Mouse (Mus musculus): ENCODE results near the gene Pou3f1.

The Pou3f1 gene

DNA sequence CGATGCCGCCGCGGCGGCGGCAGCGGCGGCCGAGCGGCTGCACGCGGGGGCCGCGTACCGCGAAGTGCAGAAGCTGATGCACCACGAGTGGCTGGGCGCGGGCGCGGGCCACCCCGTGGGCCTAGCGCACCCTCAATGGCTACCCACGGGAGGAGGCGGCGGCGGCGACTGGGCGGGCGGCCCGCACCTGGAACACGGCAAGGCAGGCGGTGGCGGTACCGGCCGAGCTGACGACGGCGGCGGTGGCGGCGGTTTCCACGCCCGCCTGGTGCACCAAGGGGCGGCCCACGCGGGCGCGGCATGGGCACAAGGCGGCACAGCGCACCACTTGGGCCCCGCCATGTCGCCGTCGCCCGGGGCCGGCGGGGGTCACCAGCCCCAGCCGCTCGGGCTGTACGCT, 1.2 kb downstream of the Pou3f1 start:
- DNase-seq (ENCODE audit: low spot score in 2 of 2), result no peak

DNA sequence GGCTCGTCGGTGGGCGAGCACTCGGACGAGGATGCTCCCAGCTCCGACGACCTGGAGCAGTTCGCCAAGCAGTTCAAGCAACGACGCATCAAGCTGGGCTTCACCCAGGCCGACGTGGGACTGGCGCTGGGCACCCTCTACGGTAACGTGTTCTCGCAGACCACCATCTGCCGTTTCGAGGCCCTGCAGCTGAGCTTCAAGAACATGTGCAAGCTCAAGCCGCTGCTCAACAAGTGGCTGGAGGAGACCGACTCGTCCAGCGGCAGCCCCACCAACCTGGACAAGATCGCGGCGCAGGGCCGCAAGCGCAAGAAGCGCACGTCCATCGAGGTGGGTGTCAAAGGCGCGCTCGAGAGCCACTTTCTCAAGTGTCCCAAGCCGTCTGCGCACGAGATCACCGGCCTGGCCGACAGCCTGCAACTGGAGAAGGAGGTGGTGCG, 1.8 kb downstream of the Pou3f1 start:
- DNase-seq (ENCODE audit: low spot score in 2 of 2), result peak in 1 of 2 experiments; percentile 26

DNA sequence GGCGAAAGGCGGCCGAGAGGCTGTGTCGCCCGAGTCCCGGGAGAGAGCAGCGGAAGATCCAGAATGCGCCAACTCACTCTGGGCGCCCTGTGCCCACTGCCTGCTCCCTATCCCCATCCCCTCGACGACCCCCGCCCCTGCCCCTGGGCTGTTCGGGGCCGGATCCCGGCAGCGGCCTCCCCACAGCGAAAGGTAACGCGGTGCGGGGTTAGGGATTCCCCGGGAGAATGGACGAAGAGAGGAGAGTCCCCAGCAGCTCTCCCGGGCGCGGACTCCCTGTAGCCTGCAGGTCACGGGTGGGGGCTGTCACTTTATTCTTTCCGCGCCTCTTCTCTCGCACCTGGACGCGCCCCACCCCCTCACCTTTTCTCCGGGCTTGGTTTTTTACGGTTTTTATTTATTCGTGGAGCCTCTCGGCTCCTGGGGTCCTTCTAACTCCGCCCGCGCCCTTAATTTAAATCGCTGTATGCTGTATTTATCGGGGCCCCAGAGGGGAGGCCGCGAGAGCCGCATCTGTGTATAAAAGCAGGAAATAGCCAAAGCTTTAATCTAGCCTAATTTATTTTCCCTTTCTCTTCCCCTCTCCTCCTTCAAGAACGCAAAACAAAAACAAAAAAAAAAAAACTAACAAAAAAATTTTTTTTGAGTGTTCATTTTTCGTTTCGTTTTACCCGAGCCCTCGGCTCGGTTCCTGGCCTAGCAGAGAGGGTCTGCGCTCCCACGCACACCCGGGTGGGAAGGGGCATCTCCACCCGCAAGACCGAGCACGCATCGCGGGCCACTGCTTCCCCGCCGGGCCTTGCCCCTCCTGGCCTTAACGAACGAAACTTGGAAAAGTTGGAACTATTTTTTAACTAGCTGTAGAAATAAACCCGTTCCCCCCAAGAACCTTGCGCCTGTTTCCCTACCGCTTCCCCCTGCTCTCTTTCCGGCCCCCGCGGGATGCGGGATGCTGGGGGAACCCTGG, 2.9 kb downstream of the Pou3f1 start:
- no peak for DNase-seq (ENCODE audit: low spot score in 2 of 2)

DNA sequence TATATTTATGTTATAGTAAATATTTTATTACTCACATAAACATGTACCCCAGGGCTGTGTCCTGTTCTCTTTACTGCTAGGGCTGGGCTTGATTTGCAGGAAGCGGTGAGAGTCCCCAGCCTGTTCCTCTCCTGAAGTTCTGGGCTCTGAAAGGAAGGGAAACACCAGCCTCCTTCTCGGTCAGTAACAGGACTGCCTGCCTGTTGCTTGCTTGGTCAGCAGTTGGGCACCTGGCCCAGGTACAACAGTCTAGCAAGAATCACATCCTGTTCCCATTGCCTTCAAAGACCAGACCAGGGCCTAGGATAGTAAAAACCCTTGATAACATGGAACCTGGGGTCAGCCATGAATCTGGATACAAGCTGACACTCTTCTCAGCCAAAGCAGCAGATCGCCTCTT, 4.0 kb downstream of the Pou3f1 start:
- DNase-seq (ENCODE audit: low spot score in 2 of 2), result no peak

DNA sequence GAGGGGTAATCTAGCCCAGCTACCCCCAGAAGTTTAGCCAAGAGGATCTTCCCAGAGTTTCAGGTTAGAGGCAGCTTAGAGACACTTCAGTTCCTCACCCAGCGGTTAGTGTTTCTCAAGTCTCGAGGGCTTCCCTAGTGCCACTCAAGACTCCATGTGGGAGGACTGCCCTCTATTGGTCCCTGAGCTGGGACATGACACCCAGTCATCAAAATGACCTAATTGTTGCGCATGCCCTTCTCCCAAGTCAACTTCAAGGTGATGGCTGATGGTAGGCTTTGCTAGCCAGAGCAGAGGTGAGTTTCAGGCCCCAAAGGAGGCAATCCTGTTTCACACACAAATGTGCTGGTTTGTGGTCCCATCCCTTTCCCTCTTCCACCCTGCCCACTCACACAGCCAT, 6.4 kb downstream of the Pou3f1 start:
- peak in 1 of 2 experiments; percentile 22 for DNase-seq (ENCODE audit: low spot score in 2 of 2)

DNA sequence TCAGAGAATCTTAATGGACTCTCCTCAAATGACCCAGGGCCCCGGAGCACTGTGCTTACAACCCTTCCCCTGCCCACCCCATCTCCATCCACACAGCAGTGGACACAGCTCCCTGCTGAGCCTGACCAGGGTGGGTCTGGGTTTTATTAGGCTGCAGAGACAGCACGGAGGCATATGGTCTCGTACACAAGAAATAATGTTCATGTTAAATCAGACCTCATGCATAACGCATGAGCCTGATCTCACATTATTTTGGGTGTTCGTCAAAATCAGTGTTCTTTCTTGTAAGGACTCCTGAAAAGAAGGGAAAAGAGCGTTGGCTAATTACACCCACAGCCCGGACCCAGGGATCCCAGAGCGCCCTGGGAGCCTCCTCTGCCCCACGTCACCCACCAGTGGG, 7.6 kb downstream of the Pou3f1 start:
- DNase-seq (ENCODE audit: low spot score in 2 of 2), result peak in 1 of 2 experiments; percentile 20

DNA sequence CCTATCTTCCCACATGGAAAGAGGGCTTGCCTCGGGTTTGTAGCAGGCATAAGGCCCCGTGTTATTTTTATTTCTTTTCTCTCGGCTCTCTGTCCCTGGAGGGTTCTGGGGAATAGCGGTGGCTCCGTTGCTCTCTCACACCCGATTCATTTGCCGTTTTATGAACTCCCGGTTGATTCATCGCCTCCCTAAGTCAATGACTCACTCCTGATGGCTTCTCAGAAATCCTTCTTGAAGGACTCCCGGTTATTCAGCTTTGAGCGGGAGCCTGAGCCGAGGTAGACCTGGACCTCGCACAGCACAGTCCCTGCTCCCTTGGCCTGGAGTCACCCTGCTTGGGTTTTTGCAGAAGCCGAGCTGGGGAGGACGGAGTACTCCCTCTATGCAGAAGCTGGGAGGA, 8.0 kb downstream of the Pou3f1 start:
- no peak for DNase-seq (ENCODE audit: low spot score in 2 of 2)

DNA sequence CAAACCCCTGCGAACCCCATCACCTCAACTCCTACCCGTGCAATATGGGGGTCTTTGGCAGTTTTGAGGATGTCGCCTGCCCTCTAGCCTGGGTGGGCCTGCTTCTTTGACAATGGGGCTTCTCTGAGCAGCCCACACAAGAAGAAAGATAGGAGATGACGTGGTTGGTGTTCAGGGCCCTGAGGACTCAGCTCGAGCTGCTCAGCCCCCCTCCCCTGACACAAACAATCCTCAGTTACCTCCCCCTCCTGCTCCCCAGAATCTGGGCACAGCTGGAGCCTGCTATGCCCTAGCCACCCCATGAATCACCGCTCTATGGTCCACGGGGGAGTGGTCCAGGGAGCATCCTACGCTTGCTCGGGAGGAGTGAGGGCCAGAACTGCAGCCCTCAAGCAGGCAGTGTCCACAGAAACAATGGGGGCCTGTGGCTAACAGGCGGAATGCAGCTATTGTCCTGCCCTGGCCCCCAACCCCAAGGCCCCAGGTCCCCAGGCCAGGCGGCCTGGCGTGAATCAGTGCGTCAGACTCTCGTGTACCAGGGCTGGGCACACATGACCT, 10.9 kb downstream of the Pou3f1 start:
- no peak for DNase-seq (ENCODE audit: low spot score in 2 of 2)

DNA sequence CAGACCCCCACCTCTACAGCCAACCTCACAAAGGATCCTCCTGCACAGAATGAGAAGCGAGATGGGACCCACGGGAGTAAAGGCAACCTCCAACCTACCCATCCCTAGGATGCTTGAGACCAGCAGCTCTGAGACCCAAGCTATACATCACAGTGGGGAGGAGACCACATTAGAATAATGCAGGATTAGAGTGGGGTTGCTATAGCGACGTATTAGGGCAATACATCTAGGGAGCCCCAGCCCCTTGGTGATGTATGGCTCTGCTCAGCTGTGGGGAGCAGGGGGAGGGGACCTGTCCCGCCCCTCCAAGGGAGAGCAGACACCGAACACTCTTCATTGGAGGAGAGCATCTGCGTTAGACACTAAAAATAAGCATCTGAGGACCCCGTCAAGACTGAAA, 11.5 kb downstream of the Pou3f1 start:
- no peak for DNase-seq (ENCODE audit: low spot score in 2 of 2)

DNA sequence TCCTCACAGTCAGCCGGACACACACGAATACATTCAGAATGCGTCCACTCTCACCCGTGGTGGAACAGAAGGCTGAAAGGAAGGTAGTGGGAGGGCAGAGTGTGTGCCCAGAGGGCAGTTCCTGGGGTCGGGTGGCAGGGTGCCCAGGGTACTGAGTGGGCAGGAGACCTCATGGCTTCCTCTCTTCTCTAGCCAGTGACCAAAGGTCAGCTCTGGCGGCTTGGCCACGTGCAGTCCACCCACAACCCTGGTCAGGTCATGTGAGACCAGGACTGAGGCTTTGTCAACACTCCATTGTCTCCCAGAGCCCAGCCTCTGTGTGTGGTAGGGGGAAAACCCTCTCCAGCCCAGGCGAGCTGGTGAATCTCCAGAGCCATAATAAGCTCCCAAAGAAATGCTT, 13.6 kb downstream of the Pou3f1 start:
- no peak for DNase-seq (ENCODE audit: low spot score in 2 of 2)

DNA sequence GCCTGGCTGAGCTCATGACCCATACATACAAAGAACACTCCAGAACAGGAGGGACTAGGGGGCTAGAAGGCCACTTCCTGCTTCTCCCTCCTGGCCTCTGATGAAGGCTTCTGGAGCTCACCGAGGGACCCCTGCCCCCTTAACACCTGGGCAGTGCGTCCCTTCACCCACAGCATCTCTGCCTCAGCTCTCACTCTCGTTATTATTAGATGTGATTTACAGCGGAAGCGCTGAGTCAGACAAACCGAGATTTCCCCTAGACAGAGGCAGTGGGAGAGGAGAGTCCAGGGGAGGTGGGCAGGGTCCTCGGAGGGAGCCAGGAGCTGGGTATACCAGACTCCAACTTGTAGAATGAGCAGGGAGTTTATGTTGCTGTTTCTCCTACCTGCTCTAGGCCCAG, 15.0 kb downstream of the Pou3f1 start:
- no peak for DNase-seq (ENCODE audit: low spot score in 2 of 2)

DNA sequence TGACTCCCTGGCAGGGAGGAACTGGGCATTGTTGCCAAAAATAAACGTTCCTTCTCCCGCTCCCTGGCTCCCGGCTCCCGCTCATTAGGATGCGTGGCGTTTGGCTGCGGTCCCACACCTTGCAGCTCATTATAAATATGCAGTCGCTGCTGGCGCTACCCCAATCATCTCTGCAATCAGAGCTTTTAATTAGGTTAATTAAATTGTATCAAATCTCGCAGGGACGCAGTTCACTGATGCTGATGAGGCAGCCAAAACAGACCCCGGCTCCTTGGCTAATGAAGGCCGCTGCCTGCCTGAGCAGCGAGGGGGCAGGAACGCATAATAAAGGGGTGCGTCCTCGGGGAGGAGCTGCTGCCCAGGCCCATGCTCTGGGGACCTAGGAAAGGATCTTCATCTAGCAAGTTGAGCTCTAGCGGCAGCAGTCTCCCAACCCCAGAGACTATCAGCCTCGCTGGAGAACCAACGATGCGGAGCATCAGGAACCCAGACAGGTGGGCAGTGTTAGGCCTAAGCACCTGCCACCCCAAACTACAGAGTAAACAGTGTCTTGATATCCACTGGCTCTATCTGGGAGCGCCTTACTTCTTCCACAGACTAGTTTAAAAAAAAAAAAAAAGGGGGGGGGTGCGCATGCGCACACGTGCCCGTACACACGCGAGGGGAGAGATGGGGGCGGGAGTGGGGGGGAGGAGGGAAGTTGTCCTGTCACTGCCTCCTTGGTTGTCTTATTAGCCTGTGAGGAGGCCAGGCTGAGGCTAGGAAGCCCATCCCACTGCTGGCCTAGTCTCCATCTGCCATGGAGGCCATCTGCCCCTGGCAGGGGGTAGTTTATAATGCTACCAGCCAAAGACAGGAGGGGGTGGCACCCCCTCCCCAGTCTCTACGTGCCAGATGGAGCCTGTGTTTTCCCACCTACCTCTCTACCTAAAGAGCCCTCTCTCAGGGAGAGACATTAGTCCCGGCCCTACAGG, 16.0 kb downstream of the Pou3f1 start:
- DNase-seq (ENCODE audit: low spot score in 2 of 2), result peak in 1 of 2 experiments; percentile 35

DNA sequence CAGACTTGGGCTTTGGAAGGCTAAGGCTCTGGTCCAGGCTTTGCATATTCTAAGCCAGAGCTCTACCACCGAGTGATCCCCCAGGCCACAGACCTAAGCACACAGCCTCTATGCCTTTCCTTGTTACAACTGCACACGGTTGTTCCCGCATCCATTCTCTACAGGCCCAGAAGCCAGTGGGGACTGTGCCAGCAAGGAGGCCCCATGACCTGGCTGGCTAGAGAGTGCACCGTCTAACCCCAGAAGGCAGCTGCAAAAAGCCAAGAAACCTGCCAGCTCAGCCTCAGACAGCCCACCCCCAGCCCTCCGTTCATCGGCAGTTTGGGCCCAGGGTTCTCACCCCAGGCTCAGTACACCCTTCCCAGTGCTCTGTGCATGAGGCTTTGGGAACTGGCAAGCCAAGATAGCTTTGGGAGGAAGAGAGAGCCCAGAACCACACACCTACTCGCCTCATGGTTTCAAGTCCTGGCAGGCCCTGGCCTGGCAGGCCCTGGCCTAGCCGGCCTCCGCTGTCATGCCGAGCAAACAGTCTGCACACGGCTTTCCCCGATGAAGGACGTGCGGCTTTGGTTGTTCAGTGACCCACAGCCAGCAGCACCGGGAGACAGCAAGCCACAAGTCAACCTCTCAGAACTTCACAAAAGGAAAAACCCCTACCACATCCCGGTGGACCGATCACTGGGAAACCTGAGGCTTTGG, 17.9 kb downstream of the Pou3f1 start:
- no peak for DNase-seq (ENCODE audit: low spot score in 2 of 2)

DNA sequence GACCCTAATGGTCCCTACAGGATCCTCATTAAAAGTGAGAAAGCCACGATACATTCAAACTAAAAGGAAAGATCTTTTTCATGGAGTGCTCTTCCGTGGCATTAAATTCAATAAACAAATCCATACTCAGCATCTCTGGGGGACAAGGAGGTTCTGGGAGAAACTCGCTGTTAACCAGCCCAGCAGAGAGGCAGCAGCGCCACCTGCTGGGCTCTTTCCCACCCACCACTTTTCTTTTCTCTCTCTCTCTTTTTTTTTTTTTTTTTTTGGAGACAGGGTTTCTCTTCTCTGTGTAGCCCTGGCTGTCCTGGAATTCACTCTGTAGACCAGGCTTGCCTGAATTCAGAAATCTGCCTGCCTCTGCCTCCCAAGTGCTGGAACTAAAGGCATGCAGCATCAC, 18.4 kb downstream of the Pou3f1 start:
- DNase-seq (ENCODE audit: low spot score in 2 of 2), result peak; percentile 42 to 78

DNA sequence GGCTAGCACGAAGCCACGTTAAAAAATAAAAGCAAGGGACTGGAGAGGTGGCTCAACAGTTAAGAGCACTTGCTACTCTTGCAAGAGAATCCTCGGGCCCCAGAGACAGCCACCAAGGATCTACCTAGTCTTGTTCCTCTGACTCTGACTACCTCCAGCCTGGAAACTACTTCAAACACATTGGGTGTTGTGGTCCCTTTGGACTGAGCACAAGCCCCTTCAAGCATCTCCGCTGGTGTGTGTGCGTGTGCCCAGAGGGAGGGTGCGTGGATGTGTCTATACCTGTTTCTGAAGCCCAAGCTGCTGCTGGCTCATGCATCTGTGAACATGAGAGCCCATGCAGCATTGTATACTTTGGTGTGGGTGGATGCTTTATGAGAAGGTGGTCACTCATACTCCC, 19.4 kb downstream of the Pou3f1 start:
- DNase-seq (ENCODE audit: low spot score in 2 of 2), result no peak

DNA sequence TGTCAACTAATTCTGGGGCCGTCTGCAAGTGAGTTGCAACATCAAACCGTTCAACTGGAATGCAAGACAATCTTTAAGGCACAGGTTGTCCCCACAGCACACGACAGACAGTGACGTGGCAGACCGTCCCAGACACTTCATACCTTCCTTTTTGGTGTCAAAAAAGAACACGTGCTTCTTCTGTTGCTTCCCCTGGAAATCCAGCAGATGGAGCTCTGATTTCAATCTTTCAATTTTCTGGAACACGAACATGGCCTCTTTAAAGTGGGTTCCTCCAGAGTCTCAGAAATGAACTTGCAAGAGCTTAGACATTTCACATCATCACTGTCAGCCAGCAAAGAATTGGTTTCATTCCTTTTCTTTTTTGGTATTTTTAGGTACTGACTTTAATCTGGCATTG, 25.7 kb downstream of the Pou3f1 start:
- DNase-seq (ENCODE audit: low spot score in 2 of 2), result no peak

DNA sequence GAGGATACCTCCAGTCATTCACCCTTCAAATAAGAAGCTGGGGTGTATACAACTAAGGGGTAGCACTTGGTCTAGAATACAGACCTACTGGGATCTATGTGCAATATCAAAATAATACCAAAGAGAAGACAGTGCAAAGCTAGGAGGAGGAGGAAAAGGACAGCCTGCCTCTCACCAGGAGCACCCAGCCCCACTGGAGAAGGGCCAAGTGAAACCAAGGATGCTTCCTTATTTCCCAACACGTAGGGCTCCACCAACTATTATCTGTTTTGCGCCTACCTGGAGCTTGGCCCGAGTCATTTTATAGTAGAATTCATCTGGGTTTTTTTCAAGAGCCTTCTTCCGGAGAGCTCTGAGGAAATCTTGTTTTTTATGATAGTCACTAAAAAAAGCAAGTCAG, 26.9 kb downstream of the Pou3f1 start:
- DNase-seq (ENCODE audit: low spot score in 2 of 2), result no peak

DNA sequence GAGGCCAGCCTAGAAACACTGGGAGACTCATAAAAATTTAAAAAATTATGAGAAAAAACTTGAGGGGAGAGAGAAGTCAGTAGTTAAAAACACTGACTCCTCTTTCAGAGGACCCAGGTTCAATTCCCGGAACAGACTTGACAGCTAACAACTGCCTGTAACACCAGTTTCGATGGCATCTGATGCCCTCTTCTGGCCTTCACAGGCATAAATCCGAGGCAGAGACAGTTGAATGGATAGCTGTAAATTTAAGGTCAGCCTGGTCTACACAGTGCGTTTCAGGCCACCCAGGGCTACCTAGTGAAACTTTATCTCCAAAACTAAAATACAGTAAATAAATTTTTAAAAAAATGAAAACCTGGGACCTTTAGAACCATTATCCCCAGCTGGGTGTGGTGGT, 28.4 kb downstream of the Pou3f1 start:
- no peak for DNase-seq (ENCODE audit: low spot score in 2 of 2)

DNA sequence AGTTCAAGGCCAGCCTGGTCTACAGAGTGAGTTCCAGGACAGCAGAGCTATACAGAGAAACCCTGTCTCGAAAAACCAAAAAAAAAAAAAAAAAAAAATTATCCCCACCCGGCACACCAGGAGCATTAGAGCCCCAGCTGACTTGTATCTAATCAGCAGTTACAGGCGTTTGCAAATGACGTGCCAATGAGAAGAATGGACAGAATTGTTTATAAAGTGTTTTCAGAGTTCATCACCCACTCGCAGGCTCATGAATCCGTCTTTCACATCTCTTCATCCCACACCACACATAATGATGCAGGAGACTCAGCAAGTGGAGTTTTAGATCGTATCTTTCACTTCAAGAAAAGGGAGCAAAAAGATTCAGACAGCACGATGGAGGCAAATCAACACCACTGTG, 28.8 kb downstream of the Pou3f1 start:
- no peak for DNase-seq (ENCODE audit: low spot score in 2 of 2)

DNA sequence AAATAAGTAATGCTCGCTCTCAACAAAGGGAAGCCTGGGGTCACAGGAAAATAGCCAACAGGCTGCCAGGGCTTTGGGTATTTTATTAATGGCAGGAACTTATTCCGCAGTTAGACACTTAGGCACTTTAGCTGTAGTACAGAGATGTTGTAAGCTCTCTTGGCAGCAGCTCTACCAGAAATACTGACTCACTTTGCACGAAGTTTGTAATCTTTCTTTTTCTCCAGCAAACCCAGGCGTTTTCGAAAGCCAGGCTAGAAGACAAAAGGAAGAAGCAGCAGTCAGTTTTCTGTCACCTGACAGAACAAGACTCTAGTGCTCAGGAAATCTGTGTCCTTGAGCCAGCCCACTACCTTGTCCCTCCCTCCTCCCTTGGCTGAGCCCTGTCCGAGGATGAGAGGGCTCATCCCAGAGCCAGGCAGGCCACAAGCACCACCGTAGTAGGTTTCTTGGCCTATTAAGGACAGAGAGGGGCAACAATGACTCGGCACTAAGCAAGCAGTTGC, 29.3 kb downstream of the Pou3f1 start:
- no peak for DNase-seq (ENCODE audit: low spot score in 2 of 2)

DNA sequence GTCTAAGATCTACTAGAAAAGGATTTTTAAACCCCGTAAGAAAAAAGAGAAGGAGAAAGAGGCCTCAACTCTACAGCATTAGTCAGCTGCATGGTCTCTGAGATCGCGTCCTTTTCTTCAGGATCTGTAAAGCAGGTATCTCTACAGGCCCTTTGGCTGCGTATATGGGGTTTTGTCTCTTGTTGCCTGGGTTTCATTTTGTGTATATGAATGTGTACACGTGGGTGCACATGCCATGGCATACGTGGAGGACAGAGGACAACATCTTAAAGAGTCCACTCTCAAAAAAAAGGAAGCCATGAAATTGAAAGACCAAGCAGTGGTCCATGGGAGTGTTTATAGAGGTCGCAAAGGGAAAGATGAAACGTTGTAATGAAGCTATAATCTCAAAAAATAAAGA, 34.8 kb downstream of the Pou3f1 start:
- no peak for DNase-seq (ENCODE audit: low spot score in 2 of 2)
